Mouse (Mus musculus) testis, adult 2 months (tissue): ENCODE results near the gene Naaa. TPM values are rescaled to one million over a fixed set of nuclear protein-coding genes. Genes with fewer than 3 reads are reported as not detected.

Experiments
- H3K27ac ChIP-seq: fragments of 200-500 bp; 2 replicates; pipeline ENCODE4 v1.5.1; 2012; ENCODE audit warnings: low read depth, low read length; ENCODE audit not compliant: control insufficient read depth, insufficient read depth
- H3K27me3 ChIP-seq: fragments of 200-500 bp; 2 replicates; pipeline ENCODE4 v1.6.1; 2012; ENCODE audit warnings: mild to moderate bottlenecking, low read length, moderate library complexity; ENCODE audit not compliant: control insufficient read depth, insufficient read depth
- H3K36me3 ChIP-seq: fragments of 200-500 bp; 2 replicates; pipeline ENCODE4 v1.6.1; 2012; ENCODE audit warnings: mild to moderate bottlenecking, low read length; ENCODE audit not compliant: control insufficient read depth, insufficient read depth
- H3K4me1 ChIP-seq: fragments of 200-500 bp; 2 replicates; pipeline ENCODE4 v1.6.1; 2012; ENCODE audit warnings: low read length; ENCODE audit not compliant: control insufficient read depth, insufficient read depth
- H3K4me3 ChIP-seq: fragments of 200-500 bp; 2 replicates; pipeline ENCODE4 v1.5.1; 2012; ENCODE audit warnings: low read depth, mild to moderate bottlenecking, low read length, moderate library complexity, mixed read lengths; ENCODE audit not compliant: control insufficient read depth
- CTCF ChIP-seq: fragments of 200-500 bp; IDR thresholded peaks from 2 replicates; pipeline ENCODE4 v1.5.1; 2012; ENCODE audit warnings: low read depth, mild to moderate bottlenecking, inconsistent platforms, low read length, moderate library complexity; ENCODE audit not compliant: control insufficient read depth, insufficient read depth, insufficient replicate concordance
- POLR2A ChIP-seq: fragments of 200-500 bp; IDR thresholded peaks from 2 replicates; pipeline ENCODE4 v1.6.1; 2012; ENCODE audit warnings: low read depth, mild to moderate bottlenecking, inconsistent platforms, low read length, moderate library complexity; ENCODE audit not compliant: control insufficient read depth
- polyA plus RNA-seq: library from polyadenylated mRNA; depleted of rRNA; stranded (reverse); fragments of >200 nt; gene quantifications from 2 replicates; pipeline ENCODE4 v1.2.3, GENCODE M21; 2012; rRNA removed

Naaa gene
- polyA plus RNA-seq, 1 experiment = 4.1 TPM

DNA sequence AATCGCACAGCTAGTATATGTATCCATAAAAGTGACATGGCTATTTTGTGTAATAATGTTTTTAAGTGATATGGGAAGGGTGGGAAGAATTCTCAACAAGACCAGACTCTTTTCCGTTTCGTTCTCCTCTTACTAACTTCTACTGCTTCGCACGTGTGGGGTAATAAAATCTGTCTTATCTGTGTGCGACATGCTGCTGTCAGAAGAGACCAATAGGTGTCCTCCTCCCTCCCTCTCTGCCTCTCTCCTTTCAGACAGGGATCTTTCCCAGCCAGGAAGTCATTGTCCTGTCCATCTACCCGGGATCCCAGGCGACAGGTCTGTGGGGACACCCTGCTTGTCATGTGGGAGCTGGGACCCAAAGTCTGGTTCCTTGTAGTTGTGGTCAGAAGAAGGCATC lies 67.8 kb downstream of the Naaa start:
- Histone ChIP-seq H3K4me1 (no peaks in the 10 kb centered on the region), H3K27ac (no peak overlapping the region), H3K36me3 (no peaks in the 10 kb centered on the region), H3K27me3 (no peaks in the 10 kb centered on the region), H3K4me3 (no peak overlapping the region)
- TF ChIP-seq POLR2A (no peak), CTCF (no peak)

Other genes with a start within 250 kb of the Naaa start
- gene Cdkl2, start 234.3 kb downstream of the Naaa start, polyA plus RNA-seq = 25.3 and 28.8 TPM in 2 replicates
- gene G3bp2, start 194.5 kb downstream of the Naaa start, polyA plus RNA-seq = 16.6 and 20.9 TPM in 2 replicates
- 8.1 and 8.7 TPM in 2 replicates for gene Uso1, start 140.2 kb downstream of the Naaa start, polyA plus RNA-seq
- gene U90926, start 62.8 kb downstream of the Naaa start, polyA plus RNA-seq = 2.4 and 2.8 TPM in 2 replicates
- 0.86 and 1.3 TPM in 2 replicates for gene Ppef2, start 21.9 kb downstream of the Naaa start, polyA plus RNA-seq
- 40.2 and 44.7 TPM in 2 replicates for gene Sdad1, start 32.3 kb upstream of the Naaa start, polyA plus RNA-seq
- 0.14 and 0.25 TPM in 2 replicates for gene Cxcl9, start 49.9 kb upstream of the Naaa start, polyA plus RNA-seq
- 221 and 263 TPM in 2 replicates for gene Art3, start 53.7 kb upstream of the Naaa start, polyA plus RNA-seq
- gene Cxcl10, start 70.7 kb upstream of the Naaa start, polyA plus RNA-seq = 0.76 TPM in 1 of 2 replicates, not detected in the other
- 11.8 and 15.2 TPM in 2 replicates for gene Nup54, start 157.0 kb upstream of the Naaa start, polyA plus RNA-seq
- 3.6 and 4.3 TPM in 2 replicates for gene Scarb2, start 228.7 kb upstream of the Naaa start, polyA plus RNA-seq